Mouse (Mus musculus): Measurements from ENCODE around the gene Ssbp2. TPM values are rescaled to one million over a fixed set of nuclear protein-coding genes. Genes with fewer than 3 reads are reported as not detected.

Ssbp2 gene
- polyA plus RNA-seq, 1 experiment from 2014 or later: 96.0 TPM

DNA sequence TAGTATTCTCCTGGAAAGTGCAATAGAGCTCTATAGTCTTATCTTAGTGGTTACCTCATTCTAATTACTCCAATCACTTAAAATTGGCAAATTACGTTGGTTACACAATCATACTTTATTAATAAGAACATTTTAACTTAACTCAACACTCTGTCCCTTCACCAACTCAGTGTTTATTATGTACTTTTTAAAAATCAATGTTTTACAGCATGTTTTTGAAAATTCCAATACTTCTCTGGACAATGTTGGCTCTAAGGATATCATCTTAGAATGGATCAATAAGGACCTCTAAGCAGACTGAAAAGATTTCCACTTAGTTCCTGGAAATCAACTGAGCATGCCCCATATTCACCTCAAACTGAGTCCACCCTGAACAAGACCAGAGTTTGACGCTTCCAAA, 288.3 kb downstream of the Ssbp2 start:
- Histone ChIP-seq H3K4me1 (ENCODE audit: control insufficient read depth, insufficient read depth, low read length) (no peaks in the 10 kb centered on the region), H3K36me3 (ENCODE audit: control insufficient read depth, insufficient read depth, low read length) (no peaks in the 10 kb centered on the region), H3K4me3 (ENCODE audit: low read depth, low read length) (no peak overlapping the region), H3K9ac (ENCODE audit: low read depth, low read length) (no peak overlapping the region), H3K27me3 (ENCODE audit: control insufficient read depth, insufficient read depth, low read length) (no peaks in the 10 kb centered on the region), H3K9me3 (replicated peaks; ENCODE audit: control insufficient read depth, low read length) (no peaks in the 10 kb centered on the region), H3K27ac (ENCODE audit: low read depth, low read length) (no peak overlapping the region), H3K4me2 (no peak overlapping the region)
- WGBS (ENCODE audit: insufficient replicate concordance): 85% methylated on average over 2 of the region's 2 CpGs
- ATAC-seq (replicated peaks; ENCODE audit: insufficient number of reproducible peaks, low FRiP score, low TSS enrichment): no peak

DNA sequence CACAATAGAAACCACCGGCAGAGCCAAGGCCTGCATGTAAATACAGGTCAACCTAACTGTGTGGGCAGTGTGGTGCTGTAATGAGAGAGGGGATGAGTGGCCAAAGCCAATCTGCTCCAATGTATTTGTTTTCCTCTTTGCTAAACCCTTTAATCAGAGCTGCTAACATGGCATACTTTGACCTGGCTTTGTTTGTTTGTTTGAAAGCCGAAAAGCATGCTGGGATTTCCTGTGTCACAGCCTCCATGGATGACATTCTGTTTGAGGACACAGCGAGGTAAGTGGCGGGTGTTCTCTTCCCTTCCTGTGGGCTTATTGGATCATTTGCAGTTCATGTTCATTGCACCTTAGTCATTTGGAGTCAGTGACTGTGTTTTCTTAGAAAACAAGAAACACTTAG, 289.9 kb downstream of the Ssbp2 start:
- Histone ChIP-seq H3K4me2 (no peak overlapping the region), H3K36me3 (ENCODE audit: control insufficient read depth, insufficient read depth, low read length) (no peaks in the 10 kb centered on the region), H3K4me3 (ENCODE audit: low read depth, low read length) (no peak overlapping the region), H3K4me1 (ENCODE audit: control insufficient read depth, insufficient read depth, low read length) (no peaks in the 10 kb centered on the region), H3K27ac (ENCODE audit: low read depth, low read length) (no peak overlapping the region), H3K9me3 (replicated peaks; ENCODE audit: control insufficient read depth, low read length) (no peaks in the 10 kb centered on the region), H3K9ac (ENCODE audit: low read depth, low read length) (no peak overlapping the region), H3K27me3 (ENCODE audit: control insufficient read depth, insufficient read depth, low read length) (no peaks in the 10 kb centered on the region)
- ATAC-seq (replicated peaks; ENCODE audit: insufficient number of reproducible peaks, low FRiP score, low TSS enrichment): no peak
- 64% methylated on average over 4 of the region's 4 CpGs for WGBS (ENCODE audit: insufficient replicate concordance)

Small RNA genes lying within 50 kb of the gene (microRNA-seq; reads per million reads assigned to microRNA genes)
- not detected for gene Gm27656 (ENCODE audit: borderline number of aligned reads)

Other genes with a start within 250 kb of the Ssbp2 start
- gene Atg10, start 236.3 kb upstream of the Ssbp2 start, polyA plus RNA-seq (2014; fragmentation: Nextera tagmentation; extraction: Ambion mirVana): 22.7 and 23.0 TPM in 2 replicates

Measured in heart, embryonic 11.5 days (tissue).